Mouse (Mus musculus) heart, postnatal 0 days (tissue): ENCODE measurements at regions not wholly inside any gene's neighbourhood (a gene's known extent, or its start where the extent isn't known, plus 50 kb on each side); places are given as distances from the start of the nearest gene placed in this dataset.

Experiments used
- CTCF ChIP-seq: IDR thresholded peaks from 2 replicates; pipeline ENCODE4 v1.5.1; 2016; ENCODE audit warnings: antibody characterized with exemption, control low read depth, low read depth
- EP300 ChIP-seq: IDR thresholded peaks from 2 replicates; pipeline ENCODE4 v1.6.1; 2016; ENCODE audit warnings: antibody characterized with exemption, low read depth

GRCm38 (mm10) chr8:34613138-34613537, 501.6 kb upstream of the Gm10131 start:
- TF ChIP-seq CTCF, result no peak
- no peak for TF ChIP-seq EP300
